Mouse (Mus musculus): Measurements from ENCODE around the gene Tecr. TPM values are rescaled to one million over a fixed set of nuclear protein-coding genes. Genes with fewer than 3 reads are reported as not detected.

The Tecr gene
- total and polyA plus RNA-seq, 3 experiments: 111 to 199 (median 171) TPM

GRCm38 (mm10) chr8:83594167-83595049 lies 13.4 kb downstream of the Tecr start:
- Histone ChIP-seq H3K36me3 (replicated peaks in 1 of 2; ENCODE audit: control insufficient read depth in 1 of 2, insufficient read depth in 1 of 2, low read length in 1 of 2) (peaks cover 2 to 27% of the 10 kb centered on the region in 2 experiments), H3K4me3 (replicated peaks in 1 of 3; ENCODE audit: low read depth in 2 of 3, low read length in 2 of 3, poor library complexity in 1 of 3) (peak overlapping the region; percentile 87 to 99 (median 97))
- in situ Hi-C loops (cut with MboI; ENCODE audit: low pct_ligation_motif_present, low pct_unique_long_range_greater_than_20kb, low sequenced_read_pairs): no loop called here

GRCm38 (mm10) chr8:83593325-83594166 lies 14.2 kb downstream of the Tecr start:
- Histone ChIP-seq H3K27ac (ENCODE audit: insufficient read depth, low read depth) (peak overlapping the region; percentile 89), H3K9me3 (replicated peaks; ENCODE audit: low read length) (no peaks in the 10 kb centered on the region), H3K27me3 (replicated peaks) (no peaks in the 10 kb centered on the region), H3K4me2 (ENCODE audit: insufficient read depth, low read depth, poor library complexity, severe bottlenecking) (peak overlapping the region; percentile 80), H3K79me2 (replicated peaks; ENCODE audit: control insufficient read depth, extremely low read depth, insufficient read depth, poor library complexity, severe bottlenecking) (peaks cover 33% of the 10 kb centered on the region), H3K4me3 (replicated peaks in 1 of 3; ENCODE audit: low read depth in 2 of 3, low read length in 2 of 3, poor library complexity in 1 of 3) (peak overlapping the region; percentile 87 to 99 (median 97)), H3K4me1 (ENCODE audit: control insufficient read depth in 1 of 2, insufficient read depth in 2 of 2) (peaks cover 4 to 22% of the 10 kb centered on the region in 2 experiments; a peak in 3 of 4 replicates), H3K36me3 (replicated peaks in 1 of 2; ENCODE audit: control insufficient read depth in 1 of 2, insufficient read depth in 1 of 2, low read length in 1 of 2) (peaks cover 5 to 36% of the 10 kb centered on the region in 2 experiments), H3K9ac (ENCODE audit: insufficient read depth, low read depth) (peak overlapping the region; percentile 81)
- in situ Hi-C loops (cut with MboI; ENCODE audit: low pct_ligation_motif_present, low pct_unique_long_range_greater_than_20kb, low sequenced_read_pairs) (no loop called here), dilution Hi-C loops (cut with MboI; ENCODE audit: extremely low pct_ligation_motif_present, extremely low pct_unique_long_range_greater_than_20kb, low sequenced_read_pairs) (no loop called here)
- no peak for DNase-seq (ENCODE audit: extremely low read depth)
- TF ChIP-seq HCFC1 (IDR thresholded peaks at IDR 0.05; ENCODE audit: low read depth, low read length): peak; percentile 12; the same call in 1 of the 2 replicates
- no peak for TF ChIP-seq CHD2 (IDR thresholded peaks at IDR 0.05; ENCODE audit: low read length)
- TF ChIP-seq KAT2A (IDR thresholded peaks at IDR 0.05; ENCODE audit: insufficient replicate concordance, low read length): 0 out of 2 replicates have a peak, but pooled peaks have one; percentile 27
- peak; percentile 53; the same call in 1 of the 2 replicates for TF ChIP-seq SIN3A (IDR thresholded peaks at IDR 0.05; ENCODE audit: low read length)
- no peak for TF ChIP-seq E2F4 (IDR thresholded peaks at IDR 0.05; ENCODE audit: insufficient replicate concordance, low read depth, low read length)
- TF ChIP-seq MXI1 (IDR thresholded peaks at IDR 0.05; ENCODE audit: low read depth, low read length): peak; percentile 70
- peak; percentile 59; the same call in 1 of the 2 replicates for TF ChIP-seq ELF1 (IDR thresholded peaks at IDR 0.05; ENCODE audit: low read depth, low read length)
- TF ChIP-seq CHD1 (IDR thresholded peaks at IDR 0.05; ENCODE audit: low read depth, low read length): peak; percentile 69; the same call in 1 of the 2 replicates
- TF ChIP-seq IRF4 (IDR thresholded peaks at IDR 0.05; ENCODE audit: low read depth, low read length): peak; percentile 67; the same call in 1 of the 2 replicates

More at GRCm38 (mm10) chr8:83594167-83595049, 13.4 kb downstream of the Tecr start:
- no peak for TF ChIP-seq ETS1 (conservative IDR thresholded peaks at IDR 0.05; ENCODE audit: low read depth, low read length)
- 0 out of 2 replicates have a peak, but pooled peaks have one; percentile 74 for TF ChIP-seq E2F4 (IDR thresholded peaks at IDR 0.05; ENCODE audit: insufficient replicate concordance, low read depth, low read length)
- TF ChIP-seq POLR2A (IDR thresholded peaks at IDR 0.05; ENCODE audit: low read depth, low read length): peak; percentile 94
- peak; percentile 84 for TF ChIP-seq SIN3A (IDR thresholded peaks at IDR 0.05; ENCODE audit: low read length)
- peak; percentile 95 for TF ChIP-seq NRF1 (IDR thresholded peaks at IDR 0.05; ENCODE audit: low read depth, low read length)
- no peak for TF ChIP-seq PAX5 (IDR thresholded peaks at IDR 0.05; ENCODE audit: low read length)
- TF ChIP-seq CHD2 (IDR thresholded peaks at IDR 0.05; ENCODE audit: low read length): peak; percentile 88
- TF ChIP-seq SMC3 (IDR thresholded peaks at IDR 0.05; ENCODE audit: low read depth, low read length): no peak
- peak; percentile 56; the same call in 1 of the 2 replicates for TF ChIP-seq MAZ (IDR thresholded peaks at IDR 0.05; ENCODE audit: low read depth, low read length)
- TF ChIP-seq JUN (IDR thresholded peaks at IDR 0.05; ENCODE audit: insufficient read depth, low read depth, low read length): no peak
- peak; percentile 79; the same call in 1 of the 2 replicates for TF ChIP-seq POLR2AphosphoS2 (IDR thresholded peaks at IDR 0.05; ENCODE audit: low read depth, low read length)
- no peak for TF ChIP-seq CTCF (conservative IDR thresholded peaks at IDR 0.05 in 1 of 2, IDR thresholded peaks at IDR 0.05 in 1 of 2; ENCODE audit: low read depth in 2 of 2, low read length in 2 of 2)
- peak; percentile 52; the same call in 1 of the 2 replicates for TF ChIP-seq UBTF (IDR thresholded peaks at IDR 0.05; ENCODE audit: low read depth, low read length)
- TF ChIP-seq EP300 (IDR thresholded peaks at IDR 0.05; ENCODE audit: low read length): no peak
- no peak for TF ChIP-seq JUND (conservative IDR thresholded peaks at IDR 0.05; ENCODE audit: low read depth, low read length)
- TF ChIP-seq MEF2A (IDR thresholded peaks at IDR 0.05; ENCODE audit: borderline replicate concordance, low read depth, low read length): peak; percentile 9; the same call in 1 of the 2 replicates
- TF ChIP-seq USF1 (IDR thresholded peaks at IDR 0.05; ENCODE audit: low read depth, low read length): no peak
- TF ChIP-seq KAT2A (IDR thresholded peaks at IDR 0.05; ENCODE audit: insufficient replicate concordance, low read length): 0 out of 2 replicates have a peak, but pooled peaks have one; percentile 25
- TF ChIP-seq TBP (conservative IDR thresholded peaks at IDR 0.05; ENCODE audit: low read depth, low read length): 0 out of 2 replicates have a peak, but pooled peaks have one; percentile 52
- TF ChIP-seq ZNF384 (IDR thresholded peaks at IDR 0.05; ENCODE audit: low read depth, low read length): peak; percentile 62
- peak; percentile 62; the same call in 1 of the 2 replicates for TF ChIP-seq ZMIZ1 (IDR thresholded peaks at IDR 0.05; ENCODE audit: low read depth, low read length)
- peak; percentile 49; the same call in 1 of the 2 replicates for TF ChIP-seq HCFC1 (IDR thresholded peaks at IDR 0.05; ENCODE audit: low read depth, low read length)
- peak; percentile 16; the same call in 1 of the 2 replicates for TF ChIP-seq MXI1 (IDR thresholded peaks at IDR 0.05; ENCODE audit: low read depth, low read length)
- TF ChIP-seq ELF1 (IDR thresholded peaks at IDR 0.05; ENCODE audit: low read depth, low read length): 0 out of 2 replicates have a peak, but pooled peaks have one; percentile 36
- no peak for TF ChIP-seq ZC3H11A (IDR thresholded peaks at IDR 0.05; ENCODE audit: low read depth, low read length)
- TF ChIP-seq NELFE (IDR thresholded peaks at IDR 0.05; ENCODE audit: low read depth, low read length): peak; percentile 85
- no peak for TF ChIP-seq CHD1 (IDR thresholded peaks at IDR 0.05; ENCODE audit: low read depth, low read length)
- peak; percentile 79 for TF ChIP-seq TCF12 (IDR thresholded peaks at IDR 0.05; ENCODE audit: low read depth, low read length)
- Histone ChIP-seq H3K4me2 (ENCODE audit: insufficient read depth, low read depth, poor library complexity, severe bottlenecking) (peak overlapping the region; percentile 95), H3K9ac (ENCODE audit: insufficient read depth, low read depth) (peak overlapping the region; percentile 81), H3K27ac (ENCODE audit: insufficient read depth, low read depth) (peak overlapping the region; percentile 89), H3K9me3 (replicated peaks; ENCODE audit: low read length) (no peaks in the 10 kb centered on the region), H3K79me2 (replicated peaks; ENCODE audit: control insufficient read depth, extremely low read depth, insufficient read depth, poor library complexity, severe bottlenecking) (peaks cover 30% of the 10 kb centered on the region), H3K27me3 (replicated peaks) (no peaks in the 10 kb centered on the region), H3K4me1 (ENCODE audit: control insufficient read depth in 1 of 2, insufficient read depth in 2 of 2) (peaks cover 4 to 22% of the 10 kb centered on the region in 2 experiments; a peak in 3 of 4 replicates)
- peak; percentile 99 for DNase-seq (ENCODE audit: extremely low read depth)
- dilution Hi-C loops (cut with MboI; ENCODE audit: extremely low pct_ligation_motif_present, extremely low pct_unique_long_range_greater_than_20kb, low sequenced_read_pairs): no loop called here

Data from CH12.LX (cell line).